13 mouse cellular contexts compared by ENCODE assay signal in genomic region chr12:26842696-26843095, GRCm38 (mm10).
DNase-seq lines count a peak whose midpoint lies in the region; ATAC-seq lines count a peak whose summit lies in the region.
"Had no signal": no experiment of that assay in that cellular context is flagged by ENCODE, and none has a peak within 500 bp of the region (broad histone marks: within the 10 kb centered on the region; RNA-seq: fewer than 3 reads in every experiment).

No protein-coding gene starts in this region.

- WGBS in hindbrain, embryonic 11.5 days = 23% methylated on average over 5 of the region's 5 CpGs
- WGBS in hindbrain, embryonic 12.5 days = 32% methylated on average over 5 of the region's 5 CpGs
- 34% methylated on average over 5 of the region's 5 CpGs for WGBS in embryonic facial prominence, embryonic 10.5 days
- 3% methylated on average over 5 of the region's 5 CpGs for WGBS in neural tube, embryonic 14.5 days

- no peak for ATAC-seq in hindbrain, embryonic 11.5 days (ENCODE audit: low FRiP score)
- ATAC-seq in hindbrain, embryonic 12.5 days (ENCODE audit: low FRiP score) = no peak
- ATAC-seq in neural tube, embryonic 14.5 days (ENCODE audit: low read depth) = peak; percentile 41; the same call in 1 of the 2 replicates
- ATAC-seq: forebrain, embryonic 15.5 days had no signal

- H3K27ac ChIP-seq in hindbrain, embryonic 11.5 days (ENCODE audit: low read depth, low read length) = no peak overlapping the region
- H3K27ac ChIP-seq in hindbrain, embryonic 12.5 days = no peak overlapping the region
- H3K27ac ChIP-seq in embryonic facial prominence, embryonic 10.5 days (replicated peaks) = peak overlapping the region; percentile 27; the same call in 1 of the 2 replicates
- peak overlapping the region; percentile 62; the same call in 1 of the 2 replicates for H3K27ac ChIP-seq in neural tube, embryonic 14.5 days (ENCODE audit: low read depth, low read length)
- H3K27ac ChIP-seq: embryonic facial prominence, embryonic 12.5 days; forebrain, embryonic 15.5 days had no signal

- no peaks in the 10 kb centered on the region for H3K36me3 ChIP-seq in hindbrain, embryonic 11.5 days (ENCODE audit: control insufficient read depth, insufficient read depth, low read length)
- H3K36me3 ChIP-seq in hindbrain, embryonic 12.5 days = no peaks in the 10 kb centered on the region
- no peaks in the 10 kb centered on the region for H3K36me3 ChIP-seq in embryonic facial prominence, embryonic 10.5 days (replicated peaks)
- no peaks in the 10 kb centered on the region for H3K36me3 ChIP-seq in neural tube, embryonic 14.5 days (ENCODE audit: control insufficient read depth, insufficient read depth, low read length)
- H3K36me3 ChIP-seq: embryonic facial prominence, embryonic 12.5 days; forebrain, embryonic 15.5 days had no signal

- H3K27me3 ChIP-seq in hindbrain, embryonic 11.5 days (ENCODE audit: control insufficient read depth, insufficient read depth, low read length) = no peaks in the 10 kb centered on the region
- no peaks in the 10 kb centered on the region for H3K27me3 ChIP-seq in hindbrain, embryonic 12.5 days
- H3K27me3 ChIP-seq in embryonic facial prominence, embryonic 10.5 days (replicated peaks; ENCODE audit: low read depth, poor library complexity, severe bottlenecking) = no peaks in the 10 kb centered on the region
- no peaks in the 10 kb centered on the region for H3K27me3 ChIP-seq in neural tube, embryonic 14.5 days (ENCODE audit: control insufficient read depth, insufficient read depth, low read length)
- H3K27me3 ChIP-seq: embryonic facial prominence, embryonic 12.5 days; forebrain, embryonic 15.5 days had no signal

- H3K4me3 ChIP-seq in hindbrain, embryonic 11.5 days (ENCODE audit: low read depth, low read length) = no peak overlapping the region
- no peak overlapping the region for H3K4me3 ChIP-seq in hindbrain, embryonic 12.5 days
- no peak overlapping the region for H3K4me3 ChIP-seq in embryonic facial prominence, embryonic 10.5 days
- no peak overlapping the region for H3K4me3 ChIP-seq in neural tube, embryonic 14.5 days (ENCODE audit: low read depth, low read length)
- H3K4me3 ChIP-seq: embryonic facial prominence, embryonic 12.5 days; forebrain, embryonic 15.5 days had no signal

- DNase-seq in hindbrain, embryonic 11.5 days (ENCODE audit: low spot score) = peak; percentile 9
- DNase-seq in adrenal gland, postnatal 14 days = peak; percentile 56
- DNase-seq in embryonic facial prominence, embryonic 10.5 days (ENCODE audit: low spot score) = peak; percentile 37
- no peak for DNase-seq in urinary bladder, adult 18-20 months (ENCODE audit: low spot score in 2 of 2)
- no peak for DNase-seq in thymus, postnatal 0 days (ENCODE audit: low spot score)
- DNase-seq: kidney, adult 11 months; layer of hippocampus, adult 9-11 months; liver; lung, postnatal 10 days had no signal

- no peaks in the 10 kb centered on the region for H3K4me1 ChIP-seq in hindbrain, embryonic 11.5 days (replicated peaks; ENCODE audit: control insufficient read depth, insufficient read depth, low read length)
- no peaks in the 10 kb centered on the region; the same call in 1 of the 2 replicates for H3K4me1 ChIP-seq in hindbrain, embryonic 12.5 days
- H3K4me1 ChIP-seq in embryonic facial prominence, embryonic 10.5 days = peaks cover 8% of the 10 kb centered on the region
- peaks cover 12% of the 10 kb centered on the region for H3K4me1 ChIP-seq in neural tube, embryonic 14.5 days (ENCODE audit: control insufficient read depth, insufficient read depth, low read length)
- H3K4me1 ChIP-seq: forebrain, embryonic 15.5 days had no signal

- H3K9ac ChIP-seq in hindbrain, embryonic 11.5 days (ENCODE audit: low read depth, low read length) = no peak overlapping the region
- no peak overlapping the region for H3K9ac ChIP-seq in hindbrain, embryonic 12.5 days
- no peak overlapping the region for H3K9ac ChIP-seq in neural tube, embryonic 14.5 days (replicated peaks; ENCODE audit: low read depth, low read length)
- H3K9ac ChIP-seq: embryonic facial prominence, embryonic 12.5 days; forebrain, embryonic 15.5 days had no signal

- H3K4me2 ChIP-seq in hindbrain, embryonic 11.5 days (replicated peaks; ENCODE audit: low read depth, low read length) = no peak overlapping the region
- no peak overlapping the region for H3K4me2 ChIP-seq in hindbrain, embryonic 12.5 days (replicated peaks)
- H3K4me2 ChIP-seq in neural tube, embryonic 14.5 days (ENCODE audit: low read depth, low read length) = no peak overlapping the region
- H3K4me2 ChIP-seq: embryonic facial prominence, embryonic 12.5 days; forebrain, embryonic 15.5 days had no signal

- H3K9me3 ChIP-seq in hindbrain, embryonic 11.5 days (ENCODE audit: control insufficient read depth, low read length) = no peaks in the 10 kb centered on the region
- H3K9me3 ChIP-seq in hindbrain, embryonic 12.5 days (replicated peaks) = no peaks in the 10 kb centered on the region
- no peaks in the 10 kb centered on the region for H3K9me3 ChIP-seq in embryonic facial prominence, embryonic 10.5 days
- no peaks in the 10 kb centered on the region for H3K9me3 ChIP-seq in neural tube, embryonic 14.5 days (ENCODE audit: control insufficient read depth, low read length)
- H3K9me3 ChIP-seq: embryonic facial prominence, embryonic 12.5 days; forebrain, embryonic 15.5 days had no signal

Comparison
In these comparisons a context has a peak if more than half of its experiments do, and no peak if none do; other contexts are left out.
1. DNase-seq: peak in hindbrain, embryonic 11.5 days (single experiment), adrenal gland, postnatal 14 days (single experiment) and embryonic facial prominence, embryonic 10.5 days (single experiment); none in urinary bladder, adult 18-20 months (0 of 2) and thymus, postnatal 0 days (single experiment).
2. H3K27ac ChIP-seq: peak in embryonic facial prominence, embryonic 10.5 days (single experiment) and neural tube, embryonic 14.5 days (single experiment); none in hindbrain, embryonic 11.5 days (single experiment) and hindbrain, embryonic 12.5 days (single experiment).